Mouse (Mus musculus): ENCODE results near the gene Gm9747.

DNA sequence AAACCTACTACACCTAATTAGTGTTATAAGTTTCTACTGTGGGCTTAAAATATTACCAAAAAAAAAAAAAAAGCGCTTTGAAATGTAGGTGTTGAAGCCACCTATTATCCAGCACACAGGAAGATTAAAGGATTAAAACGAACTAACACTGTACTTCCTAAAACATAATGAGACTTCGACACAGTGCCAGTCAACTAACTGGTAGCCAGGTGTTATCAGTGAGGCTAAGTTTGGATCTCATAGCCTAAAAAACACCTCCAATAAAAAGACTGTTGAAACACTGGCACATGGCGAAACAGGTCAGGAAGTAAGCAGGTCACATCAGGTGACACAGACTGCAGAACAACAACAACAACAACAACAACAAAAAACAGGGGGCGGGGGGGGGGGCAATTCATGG, 28.7 kb downstream of the Gm9747 start:
- TF ChIP-seq CTCF (IDR thresholded peaks at IDR 0.05), result no peak
- no peak for TF ChIP-seq EP300 (IDR thresholded peaks at IDR 0.05)

Measured in lung, postnatal 0 days (tissue).